8 mouse cellular contexts compared by ENCODE assay signal in genomic region chr14:56667969-56668802, GRCm38 (mm10). TPM values are rescaled to one million over a fixed set of nuclear protein-coding genes. Genes with fewer than 3 reads are reported as not detected.
DNase-seq lines count a peak whose midpoint lies in the region; ATAC-seq lines count a peak whose summit lies in the region.

Gene Mphosph8 (plus strand): TSS chr14:56668248.

- under 1% methylated on average over 70 of the region's 70 CpGs for WGBS in lung, embryonic 16.5 days

- peak; percentile 98 for DNase-seq in MEL-GATA-1-ER (ENCODE audit: extremely low read depth, low read depth)
- DNase-seq in cerebellum, adult 8-10 months: peak; percentile 100
- DNase-seq in forelimb bud, embryonic 11.5 days (ENCODE audit: low read depth, low spot score): peak; percentile 100
- peak; percentile 97 for DNase-seq in layer of hippocampus, adult 9-10 months (ENCODE audit: low spot score)
- DNase-seq in ovary, postnatal 10 days (ENCODE audit: low spot score): peak; percentile 97
- DNase-seq in thymus, postnatal 10 days (ENCODE audit: low spot score in 2 of 2): peak; percentile 97 to 99

- H3K27me3 ChIP-seq in lung, embryonic 16.5 days (ENCODE audit: control insufficient read depth, insufficient read depth, low read depth, low read length): no peaks in the 10 kb centered on the region

- peaks cover 14% of the 10 kb centered on the region for H3K4me1 ChIP-seq in lung, embryonic 16.5 days (replicated peaks; ENCODE audit: control insufficient read depth, insufficient read depth, low read length)

- H3K9me3 ChIP-seq in lung, embryonic 16.5 days (ENCODE audit: control insufficient read depth, low read length): no peaks in the 10 kb centered on the region

- peak within 1 kb of the TSS; percentile 74 for H3K9ac ChIP-seq in lung, embryonic 16.5 days (ENCODE audit: low read length)

- H3K4me3 ChIP-seq in lung, embryonic 16.5 days (ENCODE audit: low read length): peak within 1 kb of the TSS; percentile 77

- peak within 1 kb of the TSS; percentile 79 for H3K4me2 ChIP-seq in lung, embryonic 16.5 days (ENCODE audit: low read depth, low read length)

- ATAC-seq in hematopoietic stem cell, adult 5-6 weeks (replicated peaks in 1 of 2; ENCODE audit: insufficient read depth in 1 of 2, low FRiP score in 2 of 2, low TSS enrichment in 1 of 2, low read depth in 1 of 2, poor library complexity in 2 of 2, severe bottlenecking in 2 of 2): peak; percentile 99 to 100
- peak; percentile 100 for ATAC-seq in lung, embryonic 16.5 days (ENCODE audit: low read depth)

- peak within 1 kb of the TSS; percentile 85 for H3K27ac ChIP-seq in lung, embryonic 16.5 days (ENCODE audit: low read length)

- H3K36me3 ChIP-seq in lung, embryonic 16.5 days (ENCODE audit: control insufficient read depth, insufficient read depth, low read length): peaks cover 2% of the 10 kb centered on the region; the same call in 1 of the 2 replicates

RNA-seq across cellular contexts. Expression of gene Mphosph8, which starts in this region (rescaled TPM):
- 34.6 and 47.8 TPM in 2 replicates for total RNA-seq in hematopoietic stem cell, adult 5-6 weeks (2017)
- 18.6 and 26.1 TPM in 2 replicates for polyA plus RNA-seq in lung, embryonic 16.5 days (2015; fragmentation: Nextera tagmentation; extraction: Ambion mirVana)

Comparison
In these comparisons a context has a peak if more than half of its experiments do, and no peak if none do; other contexts are left out.
1. Peak in every context shown above with its lines: DNase-seq, ATAC-seq, H3K4me3 ChIP-seq and H3K27ac ChIP-seq.